Mouse (Mus musculus) G1E (cell line): Measurements from ENCODE around the gene Slx4ip.

Experiments used
- CTCF ChIP-seq: IDR thresholded peaks from 2 replicates; pipeline ENCODE4 v1.5.1; 2012; ENCODE audit warnings: low read depth, low read length, inconsistent platforms, mixed read lengths
- GATA1 ChIP-seq: IDR thresholded peaks from 2 replicates; pipeline ENCODE4 v1.6.1; 2012; ENCODE audit warnings: borderline replicate concordance, low read length, inconsistent platforms, mixed read lengths
- GATA2 ChIP-seq: IDR thresholded peaks from 2 replicates; pipeline ENCODE4 v1.6.1; 2012; ENCODE audit warnings: low read depth, low read length, inconsistent platforms, borderline replicate concordance
- POLR2AphosphoS5 ChIP-seq: IDR thresholded peaks from 2 replicates; pipeline ENCODE4 v1.6.1; 2012; ENCODE audit warnings: low read depth, low read length, inconsistent platforms; ENCODE audit not compliant: insufficient replicate concordance
- TAL1 ChIP-seq: conservative IDR thresholded peaks from 2 replicates; pipeline ENCODE4 v1.6.1; 2012; ENCODE audit warnings: low read depth, low read length, inconsistent platforms, mixed read lengths

DNA sequence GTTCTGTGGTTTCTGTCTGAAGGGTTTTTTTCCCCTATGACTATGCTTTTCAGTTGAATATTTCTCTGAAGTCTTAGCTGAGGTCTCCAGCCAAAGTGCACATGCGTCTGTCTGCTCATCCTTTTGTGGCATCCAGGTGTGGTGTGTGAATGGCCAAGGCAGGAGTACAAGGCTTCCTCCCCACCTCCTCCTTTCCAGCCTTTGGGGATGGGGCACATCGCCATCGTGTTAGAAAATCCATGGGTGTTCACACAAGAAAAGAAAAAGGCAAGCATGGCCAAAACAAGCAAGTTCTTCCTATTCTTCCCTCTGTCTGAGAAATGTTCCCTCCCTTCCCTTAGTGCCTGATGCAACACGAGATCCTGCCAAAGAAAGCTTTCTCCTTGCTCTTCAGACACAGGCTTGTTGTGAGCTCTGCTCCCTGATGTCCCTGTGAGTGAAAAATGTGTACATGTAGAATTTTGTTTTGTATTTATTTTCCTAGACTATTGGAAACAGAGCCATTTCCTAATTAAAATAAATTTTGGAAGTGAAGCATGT is 122.9 kb downstream of the Slx4ip start:
- TF ChIP-seq CTCF: no peak
- TF ChIP-seq GATA1: no peak
- no peak for TF ChIP-seq TAL1
- no peak for TF ChIP-seq GATA2
- no peak for TF ChIP-seq POLR2AphosphoS5
